Mouse (Mus musculus): ENCODE measurements around the gene Snd1. TPM values are rescaled to one million over a fixed set of nuclear protein-coding genes. Genes with fewer than 3 reads are reported as not detected.
"Not testable (repeated sequence)": the region's sequence is repeated elsewhere in the genome, so short reads cannot be mapped to it uniquely, and the experiment has no call there.

The Snd1 gene
- polyA plus RNA-seq, 1 experiment from 2014 or later: 113 TPM

DNA sequence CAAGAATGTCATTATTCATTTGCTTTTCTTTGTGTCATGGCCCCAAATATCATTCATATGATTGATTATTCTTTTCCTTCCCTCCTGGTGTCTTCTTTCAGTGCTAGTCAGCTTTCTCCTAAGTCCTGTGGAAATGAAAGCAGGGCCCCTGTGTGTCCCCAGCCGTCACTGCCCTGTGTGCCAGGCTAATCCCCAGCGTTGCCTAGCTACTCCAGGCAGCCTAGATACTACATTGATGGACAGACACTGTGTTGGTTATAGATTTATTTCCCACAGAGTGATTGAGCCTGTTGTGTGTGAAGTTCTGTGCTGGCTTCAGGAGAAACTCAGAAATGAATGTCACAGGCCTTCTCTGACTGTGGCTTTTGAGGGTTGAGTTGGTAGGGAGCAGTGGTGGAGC, 41.7 kb downstream of the Snd1 start:
- no peak for ATAC-seq (ENCODE audit: insufficient number of reproducible peaks, insufficient read depth, low FRiP score, low read depth)
- Histone ChIP-seq H3K4me3 (ENCODE audit: low read depth, low read length) (no peak overlapping the region), H3K27ac (ENCODE audit: low read length) (no peak overlapping the region), H3K9me3 (ENCODE audit: control insufficient read depth, low read depth, low read length) (no peaks in the 10 kb centered on the region), H3K9ac (replicated peaks; ENCODE audit: low read depth, low read length) (no peak overlapping the region), H3K4me2 (replicated peaks; ENCODE audit: low read depth, low read length) (no peak overlapping the region), H3K36me3 (ENCODE audit: control insufficient read depth, insufficient read depth, low read length) (peaks cover 33% of the 10 kb centered on the region), H3K27me3 (ENCODE audit: control insufficient read depth, insufficient read depth, low read length) (no peaks in the 10 kb centered on the region), H3K4me1 (ENCODE audit: control insufficient read depth, insufficient read depth, low read length) (no peaks in the 10 kb centered on the region)
- 71% methylated on average over 2 of the region's 2 CpGs for WGBS

DNA sequence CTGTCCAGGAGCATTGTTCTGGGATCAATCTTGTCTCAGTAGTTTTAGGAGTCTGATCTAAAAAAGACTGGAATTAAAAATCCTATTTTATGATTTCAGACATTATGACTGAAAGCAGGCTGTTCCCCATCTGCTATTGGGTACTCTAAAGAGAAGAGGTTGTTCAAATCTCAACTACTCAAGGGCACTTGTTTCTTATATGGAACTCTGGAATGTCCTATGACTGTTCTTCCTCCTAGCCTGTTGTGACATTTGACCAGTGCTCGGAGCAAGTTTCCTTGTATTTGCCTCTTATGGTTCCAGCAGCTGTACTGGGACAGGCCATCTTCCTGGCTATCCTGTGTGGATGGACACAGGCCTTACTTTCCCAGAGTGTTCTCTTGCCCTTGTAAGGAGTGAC, 42.1 kb downstream of the Snd1 start:
- Histone ChIP-seq H3K27ac (ENCODE audit: low read length) (no peak overlapping the region), H3K27me3 (ENCODE audit: control insufficient read depth, insufficient read depth, low read length) (no peaks in the 10 kb centered on the region), H3K4me2 (replicated peaks; ENCODE audit: low read depth, low read length) (no peak overlapping the region), H3K4me3 (ENCODE audit: low read depth, low read length) (no peak overlapping the region), H3K9ac (replicated peaks; ENCODE audit: low read depth, low read length) (no peak overlapping the region), H3K36me3 (ENCODE audit: control insufficient read depth, insufficient read depth, low read length) (peaks cover 36% of the 10 kb centered on the region), H3K4me1 (ENCODE audit: control insufficient read depth, insufficient read depth, low read length) (no peaks in the 10 kb centered on the region), H3K9me3 (ENCODE audit: control insufficient read depth, low read depth, low read length) (no peaks in the 10 kb centered on the region)
- 92% methylated on average over 1 of the region's 1 CpGs for WGBS
- ATAC-seq (ENCODE audit: insufficient number of reproducible peaks, insufficient read depth, low FRiP score, low read depth): no peak

DNA sequence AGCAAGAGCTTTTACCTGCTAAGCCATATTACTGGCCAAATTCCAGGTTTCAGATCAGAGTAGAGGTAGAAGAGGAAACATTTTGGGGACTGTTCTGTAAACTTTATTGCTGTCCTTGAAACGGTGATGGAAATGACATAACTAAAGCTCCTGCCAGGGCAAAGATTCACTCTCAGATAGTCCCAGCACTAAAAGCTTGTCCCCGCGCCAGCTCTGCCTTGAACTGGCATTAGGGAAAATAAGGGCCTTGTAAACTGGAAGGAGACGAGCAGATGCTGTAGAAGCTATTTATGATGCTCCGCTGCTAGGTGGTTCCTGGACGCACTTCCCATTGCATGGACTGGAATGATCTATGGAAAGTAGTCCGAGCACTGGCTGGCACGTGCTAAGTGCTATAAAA, 44.5 kb downstream of the Snd1 start:
- no peak overlapping the region for H3K27ac ChIP-seq (ENCODE audit: low read length)
- no peaks in the 10 kb centered on the region for H3K4me1 ChIP-seq (ENCODE audit: control insufficient read depth, insufficient read depth, low read length)
- no peaks in the 10 kb centered on the region for H3K27me3 ChIP-seq (ENCODE audit: control insufficient read depth, insufficient read depth, low read length)
- no peak overlapping the region for H3K4me2 ChIP-seq (replicated peaks; ENCODE audit: low read depth, low read length)
- no peak for ATAC-seq (ENCODE audit: insufficient number of reproducible peaks, insufficient read depth, low FRiP score, low read depth)
- no peaks in the 10 kb centered on the region for H3K9me3 ChIP-seq (ENCODE audit: control insufficient read depth, low read depth, low read length)
- no peak overlapping the region for H3K9ac ChIP-seq (replicated peaks; ENCODE audit: low read depth, low read length)
- H3K4me3 ChIP-seq (ENCODE audit: low read depth, low read length): no peak overlapping the region
- WGBS: 93% methylated on average over 8 of the region's 8 CpGs
- H3K36me3 ChIP-seq (ENCODE audit: control insufficient read depth, insufficient read depth, low read length): peaks cover 32% of the 10 kb centered on the region

DNA sequence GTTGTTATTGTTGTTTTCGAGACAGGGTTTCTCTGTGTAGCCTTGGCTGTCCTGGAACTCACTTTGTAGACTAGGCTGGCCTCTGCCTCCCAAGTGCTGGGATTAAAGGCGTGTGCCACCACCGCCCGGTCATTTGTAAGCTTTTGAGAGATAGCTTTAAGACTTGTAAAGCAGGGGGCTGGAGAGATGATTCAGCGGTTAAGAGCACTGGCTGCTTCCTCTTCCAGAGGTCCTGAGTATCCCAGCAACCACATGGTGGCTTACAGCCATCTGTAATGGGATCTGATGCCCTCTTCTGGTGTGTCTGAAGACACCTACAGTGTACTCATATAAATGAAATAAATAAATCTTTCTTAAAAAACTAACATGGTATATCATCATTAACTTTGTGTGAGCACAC, 45.8 kb downstream of the Snd1 start:
- H3K36me3 ChIP-seq (ENCODE audit: control insufficient read depth, insufficient read depth, low read length): peaks cover 32% of the 10 kb centered on the region
- H3K9ac ChIP-seq (replicated peaks; ENCODE audit: low read depth, low read length); ATAC-seq (ENCODE audit: insufficient number of reproducible peaks, insufficient read depth, low FRiP score, low read depth); H3K27ac ChIP-seq (ENCODE audit: low read length); H3K4me3 ChIP-seq (ENCODE audit: low read depth, low read length); H3K27me3 ChIP-seq (ENCODE audit: control insufficient read depth, insufficient read depth, low read length); H3K4me1 ChIP-seq (ENCODE audit: control insufficient read depth, insufficient read depth, low read length); H3K9me3 ChIP-seq (ENCODE audit: control insufficient read depth, low read depth, low read length); H3K4me2 ChIP-seq (replicated peaks; ENCODE audit: low read depth, low read length): not testable (repeated sequence)
- WGBS: 89% methylated on average over 5 of the region's 5 CpGs

DNA sequence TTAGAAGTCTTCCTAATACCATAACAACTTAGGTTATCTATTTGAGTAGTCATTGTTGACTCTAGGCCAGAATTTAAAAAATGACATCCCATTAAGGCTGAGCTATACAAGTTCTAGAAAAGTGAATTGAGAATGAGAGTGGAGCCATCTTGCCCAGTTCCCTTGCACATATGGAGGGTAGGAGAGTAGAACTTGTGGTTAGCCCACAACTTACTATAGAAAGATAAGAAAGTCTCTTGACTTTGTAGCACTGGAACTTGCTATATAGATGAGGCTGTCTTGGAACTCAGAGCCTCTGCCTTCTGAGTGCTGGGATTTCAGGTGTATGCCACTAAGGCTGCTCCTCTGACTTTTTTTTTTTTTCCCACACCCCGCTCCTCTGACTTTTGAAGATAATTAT, 46.5 kb downstream of the Snd1 start:
- H3K27me3 ChIP-seq (ENCODE audit: control insufficient read depth, insufficient read depth, low read length): no peaks in the 10 kb centered on the region
- peaks cover 39% of the 10 kb centered on the region for H3K36me3 ChIP-seq (ENCODE audit: control insufficient read depth, insufficient read depth, low read length)
- 80% methylated on average over 1 of the region's 1 CpGs for WGBS
- H3K9me3 ChIP-seq (ENCODE audit: control insufficient read depth, low read depth, low read length): no peaks in the 10 kb centered on the region
- no peak overlapping the region for H3K27ac ChIP-seq (ENCODE audit: low read length)
- H3K4me3 ChIP-seq (ENCODE audit: low read depth, low read length): no peak overlapping the region
- no peak overlapping the region for H3K9ac ChIP-seq (replicated peaks; ENCODE audit: low read depth, low read length)
- H3K4me2 ChIP-seq (replicated peaks; ENCODE audit: low read depth, low read length): no peak overlapping the region
- no peaks in the 10 kb centered on the region for H3K4me1 ChIP-seq (ENCODE audit: control insufficient read depth, insufficient read depth, low read length)
- no peak for ATAC-seq (ENCODE audit: insufficient number of reproducible peaks, insufficient read depth, low FRiP score, low read depth)

DNA sequence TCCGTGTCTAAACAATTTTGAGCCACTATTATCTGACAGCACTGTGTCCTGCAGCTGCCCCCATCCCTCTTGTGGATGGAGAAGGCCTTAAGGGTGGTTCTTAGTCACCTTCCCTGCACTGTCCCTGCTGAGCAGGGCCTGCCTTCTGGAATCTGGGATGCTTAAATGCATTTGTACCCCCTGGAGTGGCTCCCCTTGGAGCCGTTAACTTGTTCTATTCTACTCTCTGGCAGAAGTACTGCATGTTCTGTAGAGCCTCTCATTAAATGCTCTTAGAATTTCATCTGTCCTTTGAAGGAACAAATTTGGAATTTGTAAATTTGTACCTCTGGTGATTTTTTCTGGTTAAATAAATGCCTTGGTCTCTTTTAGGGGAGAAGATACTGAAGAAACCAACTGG, 50.6 kb downstream of the Snd1 start:
- no peaks in the 10 kb centered on the region for H3K27me3 ChIP-seq (ENCODE audit: control insufficient read depth, insufficient read depth, low read length)
- peaks cover 58% of the 10 kb centered on the region for H3K36me3 ChIP-seq (ENCODE audit: control insufficient read depth, insufficient read depth, low read length)

DNA sequence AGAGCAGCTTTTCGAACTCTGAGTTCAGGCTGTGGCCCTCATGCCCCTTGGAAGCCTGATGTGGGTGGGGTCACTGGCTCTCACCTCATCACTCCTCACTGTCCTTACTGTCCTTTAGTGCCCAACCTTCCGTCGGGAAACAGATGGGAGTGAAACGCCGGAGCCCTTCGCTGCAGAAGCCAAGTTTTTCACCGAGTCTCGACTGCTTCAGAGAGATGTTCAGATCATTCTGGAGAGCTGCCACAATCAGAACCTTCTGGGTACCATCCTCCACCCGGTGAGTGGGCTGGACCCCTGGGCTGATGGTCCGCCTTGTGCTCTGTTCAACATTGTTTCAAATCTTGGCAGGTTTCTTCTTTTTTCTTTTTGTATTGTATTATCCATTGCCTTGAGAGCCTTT, 52.5 kb downstream of the Snd1 start:
- no peak overlapping the region for H3K9ac ChIP-seq (replicated peaks; ENCODE audit: low read depth, low read length)
- 93% methylated on average over 10 of the region's 10 CpGs for WGBS
- no peak overlapping the region for H3K4me2 ChIP-seq (replicated peaks; ENCODE audit: low read depth, low read length)
- H3K27ac ChIP-seq (ENCODE audit: low read length): no peak overlapping the region
- ATAC-seq (ENCODE audit: insufficient number of reproducible peaks, insufficient read depth, low FRiP score, low read depth): no peak
- H3K4me3 ChIP-seq (ENCODE audit: low read depth, low read length): no peak overlapping the region
- peaks cover 51% of the 10 kb centered on the region for H3K36me3 ChIP-seq (ENCODE audit: control insufficient read depth, insufficient read depth, low read length)
- no peaks in the 10 kb centered on the region for H3K27me3 ChIP-seq (ENCODE audit: control insufficient read depth, insufficient read depth, low read length)
- H3K4me1 ChIP-seq (ENCODE audit: control insufficient read depth, insufficient read depth, low read length): no peaks in the 10 kb centered on the region
- H3K9me3 ChIP-seq (ENCODE audit: control insufficient read depth, low read depth, low read length): no peaks in the 10 kb centered on the region

More for the DNA sequence above, 50.6 kb downstream of the Snd1 start:
- ATAC-seq (ENCODE audit: insufficient number of reproducible peaks, insufficient read depth, low FRiP score, low read depth): no peak
- WGBS: 79% methylated on average over 2 of the region's 2 CpGs
- no peaks in the 10 kb centered on the region for H3K4me1 ChIP-seq (ENCODE audit: control insufficient read depth, insufficient read depth, low read length)
- no peak overlapping the region for H3K4me2 ChIP-seq (replicated peaks; ENCODE audit: low read depth, low read length)
- H3K9ac ChIP-seq (replicated peaks; ENCODE audit: low read depth, low read length): no peak overlapping the region
- no peak overlapping the region for H3K27ac ChIP-seq (ENCODE audit: low read length)
- no peak overlapping the region for H3K4me3 ChIP-seq (ENCODE audit: low read depth, low read length)
- H3K9me3 ChIP-seq (ENCODE audit: control insufficient read depth, low read depth, low read length): no peaks in the 10 kb centered on the region

DNA sequence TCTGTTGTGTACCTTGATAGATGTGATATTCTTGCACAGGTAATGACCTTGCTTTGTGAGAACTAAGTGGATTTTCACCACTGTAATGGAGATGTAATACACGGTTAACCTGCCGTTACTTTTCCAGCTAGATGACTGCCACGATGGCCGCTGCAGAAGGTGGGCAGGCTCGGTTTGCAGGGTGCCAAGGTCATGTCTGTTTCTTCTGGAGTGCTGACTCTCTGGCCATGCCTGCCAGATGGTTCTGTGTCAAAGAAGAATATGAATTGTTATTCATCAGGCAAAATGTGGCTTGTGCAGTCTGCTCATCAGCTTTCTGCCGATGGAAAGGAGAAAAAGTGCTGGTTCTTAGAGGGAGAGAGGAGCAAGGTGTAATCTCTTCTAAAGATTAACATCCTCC, 53.3 kb downstream of the Snd1 start:
- Histone ChIP-seq H3K27ac (ENCODE audit: low read length) (no peak overlapping the region), H3K36me3 (ENCODE audit: control insufficient read depth, insufficient read depth, low read length) (peaks cover 44% of the 10 kb centered on the region), H3K4me3 (ENCODE audit: low read depth, low read length) (no peak overlapping the region), H3K9ac (replicated peaks; ENCODE audit: low read depth, low read length) (no peak overlapping the region), H3K4me2 (replicated peaks; ENCODE audit: low read depth, low read length) (no peak overlapping the region), H3K4me1 (ENCODE audit: control insufficient read depth, insufficient read depth, low read length) (no peaks in the 10 kb centered on the region), H3K9me3 (ENCODE audit: control insufficient read depth, low read depth, low read length) (no peaks in the 10 kb centered on the region), H3K27me3 (ENCODE audit: control insufficient read depth, insufficient read depth, low read length) (no peaks in the 10 kb centered on the region)
- ATAC-seq (ENCODE audit: insufficient number of reproducible peaks, insufficient read depth, low FRiP score, low read depth): no peak
- WGBS: 89% methylated on average over 6 of the region's 6 CpGs

DNA sequence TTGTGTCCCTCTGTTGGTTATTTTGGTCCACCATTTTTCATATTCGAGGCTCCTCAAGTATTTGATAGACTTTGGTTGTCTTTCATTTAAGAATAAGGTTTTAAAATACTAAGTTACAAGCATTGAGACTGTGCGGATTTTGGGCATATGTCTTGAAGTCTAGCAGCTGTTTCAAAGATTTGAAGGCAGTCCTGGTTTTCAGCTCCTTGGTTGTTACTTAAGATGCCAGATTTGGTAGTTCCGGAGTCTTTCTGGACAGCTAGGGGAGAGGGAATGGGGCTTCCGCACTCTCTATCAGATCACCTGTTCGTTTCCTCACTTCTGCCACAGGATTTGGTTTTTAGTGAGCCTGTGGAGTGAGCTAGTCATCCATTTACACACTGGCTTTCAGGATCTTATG, 61.5 kb downstream of the Snd1 start:
- Histone ChIP-seq H3K36me3 (ENCODE audit: control insufficient read depth, insufficient read depth, low read length) (peaks cover 17% of the 10 kb centered on the region), H3K27ac (ENCODE audit: low read length) (no peak overlapping the region), H3K4me3 (ENCODE audit: low read depth, low read length) (no peak overlapping the region), H3K27me3 (ENCODE audit: control insufficient read depth, insufficient read depth, low read length) (no peaks in the 10 kb centered on the region), H3K9me3 (ENCODE audit: control insufficient read depth, low read depth, low read length) (no peaks in the 10 kb centered on the region), H3K4me1 (ENCODE audit: control insufficient read depth, insufficient read depth, low read length) (no peaks in the 10 kb centered on the region), H3K9ac (replicated peaks; ENCODE audit: low read depth, low read length) (no peak overlapping the region), H3K4me2 (replicated peaks; ENCODE audit: low read depth, low read length) (no peak overlapping the region)
- no peak for ATAC-seq (ENCODE audit: insufficient number of reproducible peaks, insufficient read depth, low FRiP score, low read depth)
- 86% methylated on average over 5 of the region's 5 CpGs for WGBS
